27 mouse cellular contexts compared by ENCODE assay signal in the genomic region with DNA sequence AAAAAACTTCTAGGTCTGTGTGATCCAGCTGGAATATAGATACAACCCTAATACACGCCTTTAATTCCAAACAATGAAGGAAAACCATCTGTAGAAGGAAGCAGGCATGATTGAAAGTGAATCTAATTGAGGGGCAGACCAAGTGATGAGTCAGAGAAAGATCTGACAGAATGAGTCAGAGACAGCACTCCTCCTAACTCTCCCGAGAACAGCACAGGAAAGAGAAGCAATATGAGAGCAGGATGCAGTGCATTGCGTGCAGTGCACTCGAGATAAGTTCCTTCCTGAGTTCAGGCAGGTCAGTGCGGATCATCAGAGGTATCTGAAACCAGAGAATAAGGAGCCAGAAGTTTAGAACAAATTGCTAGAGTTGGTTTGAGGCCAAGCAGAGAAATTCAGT. TPM values are rescaled to one million over a fixed set of nuclear protein-coding genes. Genes with fewer than 3 reads are reported as not detected.
A peak's percentile ranks its signal among the peaks of the same experiment; 100 is the strongest.
DNase-seq lines count a peak whose midpoint lies in the region; ATAC-seq and TF ChIP-seq lines count a peak whose summit lies in the region.
"Had no signal": no experiment of that assay in that cellular context is flagged by ENCODE, and none has a peak within 500 bp of the region (broad histone marks: within the 10 kb centered on the region; RNA-seq: fewer than 3 reads in every experiment).

No protein-coding gene starts in this region.

- ATAC-seq in midbrain, embryonic 11.5 days (ENCODE audit: low FRiP score) = no peak
- ATAC-seq: forebrain, embryonic 15.5 days; hindbrain, postnatal 0 days; intestine, postnatal 0 days; Patski had no signal

- H3K27ac ChIP-seq in thymus, adult 2 months (ENCODE audit: control insufficient read depth, insufficient read depth, low read length) = no peak overlapping the region
- H3K27ac ChIP-seq in midbrain, embryonic 11.5 days (ENCODE audit: low read depth, low read length) = no peak overlapping the region
- H3K27ac ChIP-seq: embryonic facial prominence, embryonic 13.5 days; forebrain, embryonic 12.5 days; forebrain, embryonic 15.5 days; heart, embryonic 10.5 days; heart, embryonic 13.5 days; hindbrain, embryonic 14.5 days; hindbrain, postnatal 0 days had no signal

- 93% methylated on average over 5 of the region's 5 CpGs for WGBS in thymus, adult 2 months
- WGBS in midbrain, embryonic 11.5 days = 96% methylated on average over 5 of the region's 5 CpGs

- no peaks in the 10 kb centered on the region for H3K4me1 ChIP-seq in thymus, adult 2 months (replicated peaks; ENCODE audit: control insufficient read depth, insufficient read depth, low read length)
- H3K4me1 ChIP-seq in midbrain, embryonic 11.5 days (ENCODE audit: control insufficient read depth, insufficient read depth, low read length) = no peaks in the 10 kb centered on the region
- H3K4me1 ChIP-seq: embryonic facial prominence, embryonic 13.5 days; forebrain, embryonic 12.5 days; forebrain, embryonic 15.5 days; heart, embryonic 10.5 days; heart, embryonic 13.5 days had no signal

- H3K4me2 ChIP-seq in midbrain, embryonic 11.5 days = no peak overlapping the region
- H3K4me2 ChIP-seq: embryonic facial prominence, embryonic 13.5 days; forebrain, embryonic 12.5 days; forebrain, embryonic 15.5 days; heart, embryonic 13.5 days; hindbrain, embryonic 14.5 days had no signal

- no peak overlapping the region for H3K9ac ChIP-seq in midbrain, embryonic 11.5 days (ENCODE audit: low read length)
- H3K9ac ChIP-seq: embryonic facial prominence, embryonic 13.5 days; forebrain, embryonic 12.5 days; forebrain, embryonic 15.5 days; heart, embryonic 13.5 days; hindbrain, embryonic 14.5 days had no signal

- H3K36me3 ChIP-seq in thymus, adult 2 months (ENCODE audit: control insufficient read depth, insufficient read depth, low read length) = 0 out of 2 replicates have a peak, but pooled peaks cover 4% of the 10 kb centered on the region
- H3K36me3 ChIP-seq in midbrain, embryonic 11.5 days (ENCODE audit: control insufficient read depth, insufficient read depth, low read length) = no peaks in the 10 kb centered on the region

- no peak overlapping the region for H3K4me3 ChIP-seq in thymus, adult 2 months (ENCODE audit: control insufficient read depth, insufficient read depth, low read length)
- no peak overlapping the region for H3K4me3 ChIP-seq in midbrain, embryonic 11.5 days (ENCODE audit: low read depth, low read length)
- H3K4me3 ChIP-seq: embryonic facial prominence, embryonic 13.5 days; erythroblast, embryonic 14.5 days; forebrain, embryonic 12.5 days; forebrain, embryonic 15.5 days; heart, embryonic 10.5 days; heart, embryonic 13.5 days had no signal

- no peak for TF ChIP-seq POLR2A in thymus, adult 2 months (IDR thresholded peaks at IDR 0.05; ENCODE audit: control insufficient read depth, extremely low read depth, insufficient read depth, low read length, poor library complexity)

- TF ChIP-seq CTCF in thymus, adult 2 months (IDR thresholded peaks at IDR 0.05; ENCODE audit: borderline replicate concordance, control insufficient read depth, extremely low read depth, insufficient read depth, low read length, poor library complexity) = no peak

- DNase-seq in 416B (ENCODE audit: low read depth) (peak; percentile 68), MN1 (ENCODE audit: low spot score) (peak; percentile 16)
- peak; percentile 44 for DNase-seq in brain, adult 2 months (ENCODE audit: low read depth, low spot score)
- no peak for DNase-seq in embryo, embryonic 10.5 days (ENCODE audit: low spot score)
- no peak for DNase-seq in thymus, adult 2 months
- no peak for DNase-seq in midbrain, embryonic 11.5 days (ENCODE audit: low spot score, missing footprints)
- DNase-seq in cerebellum, adult 18-20 months = no peak
- DNase-seq: adrenal gland, postnatal 10 days; adrenal gland, postnatal 36 days; cerebellum, adult 11 months; cerebellum, adult 8-10 months; cerebellum, postnatal 14 days; gastrocnemius, postnatal 25 days; heart, adult 18-20 months; heart, postnatal 14 days; heart, postnatal 4 days; kidney, adult 8-10 months had no signal

- H3K27me3 ChIP-seq in thymus, adult 2 months (ENCODE audit: control insufficient read depth, insufficient read depth, low read length) = no peaks in the 10 kb centered on the region
- no peaks in the 10 kb centered on the region for H3K27me3 ChIP-seq in midbrain, embryonic 11.5 days (ENCODE audit: control insufficient read depth, insufficient read depth, low read length)
- H3K27me3 ChIP-seq: embryonic facial prominence, embryonic 13.5 days; forebrain, embryonic 12.5 days; forebrain, embryonic 15.5 days; heart, embryonic 13.5 days; Patski had no signal

- H3K9me3 ChIP-seq in midbrain, embryonic 11.5 days (ENCODE audit: control insufficient read depth, low read length) = no peaks in the 10 kb centered on the region; the same call in 1 of the 2 replicates
- H3K9me3 ChIP-seq: forebrain, embryonic 12.5 days; forebrain, embryonic 15.5 days had no signal

RNA-seq across cellular contexts. Expression of a gene that starts 11.3 kb away (rescaled TPM):
- 71.7 and 78.4 TPM in 2 replicates for polyA plus RNA-seq in thymus, adult 2 months (2012; rRNA removed)
- polyA plus RNA-seq in midbrain, embryonic 11.5 days (2014; fragmentation: Nextera tagmentation; extraction: Ambion mirVana) = 347 and 375 TPM in 2 replicates

RNA-seq across cellular contexts. Expression of a gene that starts 34.0 kb away (rescaled TPM):
- polyA plus RNA-seq in thymus, adult 2 months (2012; rRNA removed) = 243 and 267 TPM in 2 replicates
- polyA plus RNA-seq in midbrain, embryonic 11.5 days (2014; fragmentation: Nextera tagmentation; extraction: Ambion mirVana) = 338 and 371 TPM in 2 replicates

RNA-seq across cellular contexts. Expression of a gene that starts 39.3 kb away (rescaled TPM):
- 5.4 and 8.6 TPM in 2 replicates for polyA plus RNA-seq in thymus, adult 2 months (2012; rRNA removed)
- polyA plus RNA-seq in midbrain, embryonic 11.5 days (2014; fragmentation: Nextera tagmentation; extraction: Ambion mirVana) = 21.6 and 26.5 TPM in 2 replicates

RNA-seq across cellular contexts. Expression of a gene that starts 59.7 kb away (rescaled TPM):
- polyA plus RNA-seq in thymus, adult 2 months (2012; rRNA removed) = 10.8 and 12.3 TPM in 2 replicates
- polyA plus RNA-seq in midbrain, embryonic 11.5 days (2014; fragmentation: Nextera tagmentation; extraction: Ambion mirVana) = 16.3 and 16.6 TPM in 2 replicates

Comparison
In these comparisons a context has a peak if more than half of its experiments do, and no peak if none do; other contexts are left out.
1. DNase-seq: peak in 416B (single experiment), MN1 (single experiment) and brain, adult 2 months (single experiment); none in embryo, embryonic 10.5 days (single experiment), thymus, adult 2 months (single experiment), midbrain, embryonic 11.5 days (single experiment) and cerebellum, adult 18-20 months (0 of 2).